8 mouse cellular contexts compared by ENCODE assay signal in the genomic region with DNA sequence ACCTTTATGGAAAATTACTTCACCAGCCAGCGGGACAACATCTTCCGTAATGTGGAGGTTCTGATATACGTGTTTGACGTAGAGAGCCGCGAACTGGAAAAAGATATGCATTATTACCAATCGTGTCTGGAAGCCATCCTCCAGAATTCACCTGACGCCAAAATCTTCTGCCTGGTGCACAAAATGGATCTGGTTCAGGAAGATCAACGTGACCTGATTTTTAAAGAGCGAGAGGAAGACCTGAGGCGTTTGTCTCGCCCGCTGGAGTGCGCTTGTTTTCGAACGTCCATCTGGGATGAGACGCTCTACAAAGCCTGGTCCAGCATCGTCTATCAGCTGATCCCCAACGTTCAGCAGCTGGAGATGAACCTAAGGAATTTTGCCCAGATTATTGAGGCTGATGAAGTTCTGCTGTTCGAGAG. TPM values are rescaled to one million over a fixed set of nuclear protein-coding genes. Genes with fewer than 3 reads are reported as not detected.
DNase-seq lines count a peak whose midpoint lies in the region; ATAC-seq lines count a peak whose summit lies in the region.

No protein-coding gene starts in this region.

- WGBS in heart, embryonic 12.5 days, result under 1% methylated on average over 20 of the region's 20 CpGs
- WGBS in large intestine, adult 2 months, result under 1% methylated on average over 20 of the region's 20 CpGs
- 0% methylated on average over 20 of the region's 20 CpGs for WGBS in stomach, embryonic 15.5 days

- DNase-seq in adrenal gland, postnatal 10 days, result peak; percentile 23
- no peak for DNase-seq in adrenal gland, postnatal 36 days
- peak; percentile 9 for DNase-seq in urinary bladder, postnatal 14 days (ENCODE audit: low spot score)
- DNase-seq in urinary bladder, postnatal 10 days (ENCODE audit: low spot score), result no peak
- DNase-seq in large intestine, adult 2 months (ENCODE audit: low read depth, low spot score), result peak; percentile 13
- peak; percentile 14 for DNase-seq in lung, postnatal 36 days

- peaks cover 15% of the 10 kb centered on the region for H3K4me1 ChIP-seq in heart, embryonic 12.5 days (replicated peaks)
- peaks cover 16% of the 10 kb centered on the region for H3K4me1 ChIP-seq in stomach, embryonic 15.5 days

- peaks cover 21% of the 10 kb centered on the region for H3K36me3 ChIP-seq in heart, embryonic 12.5 days
- no peaks in the 10 kb centered on the region for H3K36me3 ChIP-seq in stomach, embryonic 15.5 days

- H3K4me2 ChIP-seq in heart, embryonic 12.5 days, result peak overlapping the region; percentile 94
- H3K4me2 ChIP-seq in stomach, embryonic 15.5 days, result peak overlapping the region; percentile 75

- no peak for ATAC-seq in heart, embryonic 12.5 days (ENCODE audit: insufficient number of reproducible peaks, low FRiP score)
- no peak; the same call in 1 of the 2 replicates for ATAC-seq in stomach, embryonic 15.5 days (ENCODE audit: insufficient read depth, low FRiP score, low read depth)

- peak overlapping the region; percentile 91 for H3K4me3 ChIP-seq in heart, embryonic 12.5 days
- H3K4me3 ChIP-seq in stomach, embryonic 15.5 days (replicated peaks), result peak overlapping the region; percentile 93

- H3K27ac ChIP-seq in heart, embryonic 12.5 days (ENCODE audit: poor library complexity, severe bottlenecking), result peak overlapping the region; percentile 91
- peak overlapping the region; percentile 98 for H3K27ac ChIP-seq in stomach, embryonic 15.5 days

- no peaks in the 10 kb centered on the region for H3K27me3 ChIP-seq in heart, embryonic 12.5 days (replicated peaks)
- H3K27me3 ChIP-seq in stomach, embryonic 15.5 days (replicated peaks), result no peaks in the 10 kb centered on the region

- H3K9ac ChIP-seq in heart, embryonic 12.5 days, result peak overlapping the region; percentile 95
- peak overlapping the region; percentile 97 for H3K9ac ChIP-seq in stomach, embryonic 15.5 days

- no peaks in the 10 kb centered on the region for H3K9me3 ChIP-seq in heart, embryonic 12.5 days (replicated peaks)
- no peaks in the 10 kb centered on the region for H3K9me3 ChIP-seq in stomach, embryonic 15.5 days

RNA-seq across cellular contexts. Expression of a gene that starts 0.7 kb away (rescaled TPM):
- 10 to 100 TPM; 83.4 to 84.7 TPM for total RNA-seq in adrenal gland, postnatal 10 days (2021)
- total RNA-seq in adrenal gland, postnatal 36 days (2021), result 100 to 1,000 TPM; 110 to 118 TPM
- 49.1 and 56.6 TPM in 2 replicates for polyA plus RNA-seq in heart, embryonic 12.5 days (2016; fragmentation: Nextera tagmentation; extraction: Ambion mirVana)
- polyA plus RNA-seq in large intestine, adult 2 months (2012; rRNA removed), result 34.8 and 35.0 TPM in 2 replicates
- polyA plus RNA-seq in stomach, embryonic 15.5 days (2015; fragmentation: Nextera tagmentation; extraction: Ambion mirVana), result 73.3 and 78.0 TPM in 2 replicates

RNA-seq across cellular contexts. Expression of a gene that starts 18.0 kb away (rescaled TPM):
- total RNA-seq in adrenal gland, postnatal 10 days (2021), result not detected
- total RNA-seq in adrenal gland, postnatal 36 days (2021), result not detected
- polyA plus RNA-seq in heart, embryonic 12.5 days (2016; fragmentation: Nextera tagmentation; extraction: Ambion mirVana), result not detected in 2 replicates
- not detected in 2 replicates for polyA plus RNA-seq in large intestine, adult 2 months (2012; rRNA removed)
- 0.15 TPM in 2 replicates for polyA plus RNA-seq in stomach, embryonic 15.5 days (2015; fragmentation: Nextera tagmentation; extraction: Ambion mirVana)

RNA-seq across cellular contexts. Expression of a gene that starts 35.7 kb away (rescaled TPM):
- total RNA-seq in adrenal gland, postnatal 10 days (2021), result 10 to 100 TPM in 1 of 2 experiments, 1 to 10 TPM in 1; 9.2 to 14.5 TPM
- 10 to 100 TPM; 10.2 to 12.2 TPM for total RNA-seq in adrenal gland, postnatal 36 days (2021)
- 13.0 and 16.1 TPM in 2 replicates for polyA plus RNA-seq in heart, embryonic 12.5 days (2016; fragmentation: Nextera tagmentation; extraction: Ambion mirVana)
- 2.6 and 2.8 TPM in 2 replicates for polyA plus RNA-seq in large intestine, adult 2 months (2012; rRNA removed)
- 14.4 and 14.5 TPM in 2 replicates for polyA plus RNA-seq in stomach, embryonic 15.5 days (2015; fragmentation: Nextera tagmentation; extraction: Ambion mirVana)

Comparison
In these comparisons a context has a peak if more than half of its experiments do, and no peak if none do; other contexts are left out.
1. DNase-seq: peak in adrenal gland, postnatal 10 days (single experiment), urinary bladder, postnatal 14 days (single experiment), large intestine, adult 2 months (single experiment) and lung, postnatal 36 days (single experiment); none in adrenal gland, postnatal 36 days (0 of 2) and urinary bladder, postnatal 10 days (single experiment).